Mouse (Mus musculus) forebrain, embryonic 16.5 days (tissue): ENCODE results near the gene 4930579F01Rik. TPM values are rescaled to one million over a fixed set of nuclear protein-coding genes. Genes with fewer than 3 reads are reported as not detected.

ENCODE experiments used
- polyA plus RNA-seq: library from polyadenylated mRNA; unstranded; fragments of >200 nt; fragmentation: Nextera tagmentation; extraction: Ambion mirVana; gene quantifications from 2 replicates; pipeline ENCODE4 v1.2.1, GENCODE M21; 2015

4930579F01Rik gene
- polyA plus RNA-seq, 1 experiment from 2014 or later: not detected

Other genes with a start within 250 kb of the 4930579F01Rik start
- 4.1 and 4.3 TPM in 2 replicates for gene Dapp1, start 212.3 kb downstream of the 4930579F01Rik start, polyA plus RNA-seq
- gene 1110002E22Rik, start 128.8 kb downstream of the 4930579F01Rik start, polyA plus RNA-seq: 0.24 and 0.32 TPM in 2 replicates
- gene Gm5105, start 126.4 kb downstream of the 4930579F01Rik start, polyA plus RNA-seq: 0.14 TPM in 1 of 2 replicates, not detected in the other
- 7.2 and 7.3 TPM in 2 replicates for gene Trmt10a, start 50.4 kb downstream of the 4930579F01Rik start, polyA plus RNA-seq
- gene Mttp, start 48.9 kb downstream of the 4930579F01Rik start, polyA plus RNA-seq: 8.2 and 8.7 TPM in 2 replicates
- gene Adh7, start 23.9 kb upstream of the 4930579F01Rik start, polyA plus RNA-seq: 0.53 and 1.4 TPM in 2 replicates
- 0.28 and 2.1 TPM in 2 replicates for gene Adh1, start 67.2 kb upstream of the 4930579F01Rik start, polyA plus RNA-seq
- gene Adh6a, start 119.5 kb upstream of the 4930579F01Rik start, polyA plus RNA-seq: not detected in 2 replicates
- gene Adh6b, start 147.9 kb upstream of the 4930579F01Rik start, polyA plus RNA-seq: not detected in 2 replicates
- gene Adh4, start 221.6 kb upstream of the 4930579F01Rik start, polyA plus RNA-seq: not detected in 2 replicates
- gene Adh5, start 249.3 kb upstream of the 4930579F01Rik start, polyA plus RNA-seq: 260 and 293 TPM in 2 replicates